ENCODE assay signal across 8 mouse cellular contexts in the genomic region with DNA sequence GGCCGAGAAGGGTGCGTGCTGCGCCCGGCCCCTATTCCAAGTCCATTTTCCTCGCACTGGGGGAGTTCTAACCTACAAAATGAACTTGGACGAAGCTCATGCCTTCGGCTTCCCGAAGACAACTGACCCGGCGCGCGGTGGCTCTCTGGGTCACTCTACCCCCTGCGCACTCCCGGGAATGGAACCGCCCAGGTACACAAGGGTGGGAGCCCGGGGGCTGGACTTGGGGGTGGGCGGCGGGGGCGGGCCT. TPM values are rescaled to one million over a fixed set of nuclear protein-coding genes. Genes with fewer than 3 reads are reported as not detected.
DNase-seq lines count a peak whose midpoint lies in the region; ATAC-seq and TF ChIP-seq lines count a peak whose summit lies in the region.

A gene (minus strand): TSS at position 214 of the 250 bp plus-strand sequence.

- peaks cover 22% of the 10 kb centered on the region for H3K27me3 ChIP-seq in heart, embryonic 10.5 days (ENCODE audit: insufficient read depth, poor library complexity, severe bottlenecking)
- H3K27me3 ChIP-seq in CH12.LX (replicated peaks) = no peaks in the 10 kb centered on the region
- H3K27me3 ChIP-seq in embryonic facial prominence, embryonic 14.5 days (replicated peaks; ENCODE audit: control insufficient read depth, insufficient read depth, low read length) = peaks cover 30% of the 10 kb centered on the region
- peaks cover 24% of the 10 kb centered on the region for H3K27me3 ChIP-seq in limb, embryonic 12.5 days
- peaks cover 17% of the 10 kb centered on the region for H3K27me3 ChIP-seq in neural tube, embryonic 12.5 days (replicated peaks)

- ATAC-seq in embryonic facial prominence, embryonic 14.5 days (ENCODE audit: low read depth) = peak; percentile 80; the same call in 1 of the 2 replicates
- peak; percentile 32; the same call in 1 of the 2 replicates for ATAC-seq in limb, embryonic 12.5 days (ENCODE audit: insufficient number of reproducible peaks, insufficient read depth, low FRiP score, low TSS enrichment, low read depth)
- peak; percentile 14; the same call in 1 of the 2 replicates for ATAC-seq in neural tube, embryonic 12.5 days (ENCODE audit: low FRiP score, low read depth)

- H3K36me3 ChIP-seq in heart, embryonic 10.5 days = peaks cover 3% of the 10 kb centered on the region; the same call in 1 of the 2 replicates
- no peaks in the 10 kb centered on the region for H3K36me3 ChIP-seq in CH12.LX (replicated peaks in 1 of 2; ENCODE audit: control insufficient read depth in 1 of 2, insufficient read depth in 1 of 2, low read length in 1 of 2)
- no peaks in the 10 kb centered on the region for H3K36me3 ChIP-seq in embryonic facial prominence, embryonic 14.5 days (ENCODE audit: control insufficient read depth, insufficient read depth, low read length)
- peaks cover 6% of the 10 kb centered on the region; the same call in 1 of the 2 replicates for H3K36me3 ChIP-seq in limb, embryonic 12.5 days
- H3K36me3 ChIP-seq in neural tube, embryonic 12.5 days = no peaks in the 10 kb centered on the region

- H3K79me2 ChIP-seq in CH12.LX (replicated peaks; ENCODE audit: control insufficient read depth, extremely low read depth, insufficient read depth, poor library complexity, severe bottlenecking) = no peaks in the 10 kb centered on the region

- no peak for TF ChIP-seq POLR2A in CH12.LX (IDR thresholded peaks at IDR 0.05; ENCODE audit: low read depth, low read length)

- no peaks in the 10 kb centered on the region for H3K9me3 ChIP-seq in heart, embryonic 10.5 days
- H3K9me3 ChIP-seq in CH12.LX (replicated peaks; ENCODE audit: low read length) = peaks cover 7% of the 10 kb centered on the region
- H3K9me3 ChIP-seq in embryonic facial prominence, embryonic 14.5 days (ENCODE audit: control insufficient read depth, low read length) = no peaks in the 10 kb centered on the region
- no peaks in the 10 kb centered on the region for H3K9me3 ChIP-seq in limb, embryonic 12.5 days
- H3K9me3 ChIP-seq in neural tube, embryonic 12.5 days = no peaks in the 10 kb centered on the region

- TF ChIP-seq EP300 in CH12.LX (IDR thresholded peaks at IDR 0.05; ENCODE audit: low read length) = no peak

- peak within 1 kb of the TSS; percentile 65 for H3K4me3 ChIP-seq in heart, embryonic 10.5 days
- H3K4me3 ChIP-seq in CH12.LX (replicated peaks in 1 of 3; ENCODE audit: low read depth in 2 of 3, low read length in 2 of 3, poor library complexity in 1 of 3) = peak within 1 kb of the TSS in 1 of 3 experiments; percentile 21
- peak within 1 kb of the TSS; percentile 44 for H3K4me3 ChIP-seq in embryonic facial prominence, embryonic 14.5 days (ENCODE audit: low read depth, low read length)
- H3K4me3 ChIP-seq in limb, embryonic 12.5 days (replicated peaks) = peak within 1 kb of the TSS; percentile 51
- peak within 1 kb of the TSS; percentile 33 for H3K4me3 ChIP-seq in neural tube, embryonic 12.5 days

- no peak within 1 kb of the TSS for H3K9ac ChIP-seq in CH12.LX (ENCODE audit: insufficient read depth, low read depth)
- peak within 1 kb of the TSS; percentile 58 for H3K9ac ChIP-seq in embryonic facial prominence, embryonic 14.5 days (ENCODE audit: low read depth, low read length)
- H3K9ac ChIP-seq in limb, embryonic 12.5 days (replicated peaks) = peak within 1 kb of the TSS; percentile 60
- peak within 1 kb of the TSS; percentile 42 for H3K9ac ChIP-seq in neural tube, embryonic 12.5 days

- peak within 1 kb of the TSS; percentile 68 for H3K4me2 ChIP-seq in CH12.LX (ENCODE audit: insufficient read depth, low read depth, poor library complexity, severe bottlenecking)
- H3K4me2 ChIP-seq in embryonic facial prominence, embryonic 14.5 days (ENCODE audit: low read depth, low read length) = peak within 1 kb of the TSS; percentile 56
- H3K4me2 ChIP-seq in limb, embryonic 12.5 days = peak within 1 kb of the TSS; percentile 67
- peak within 1 kb of the TSS; percentile 65 for H3K4me2 ChIP-seq in neural tube, embryonic 12.5 days (replicated peaks)

- peaks cover 12% of the 10 kb centered on the region for H3K4me1 ChIP-seq in heart, embryonic 10.5 days
- H3K4me1 ChIP-seq in CH12.LX (ENCODE audit: control insufficient read depth in 1 of 2, insufficient read depth in 2 of 2) = peaks cover 0 to 4% of the 10 kb centered on the region in 2 experiments; a peak in 1 of 4 replicates
- 0 out of 2 replicates have a peak, but pooled peaks cover 7% of the 10 kb centered on the region for H3K4me1 ChIP-seq in embryonic facial prominence, embryonic 14.5 days (ENCODE audit: control insufficient read depth, insufficient read depth, low read length)
- H3K4me1 ChIP-seq in limb, embryonic 12.5 days (replicated peaks) = peaks cover 6% of the 10 kb centered on the region; the same call in 1 of the 2 replicates
- peaks cover 10% of the 10 kb centered on the region for H3K4me1 ChIP-seq in neural tube, embryonic 12.5 days

- intact Hi-C loops in left cerebral cortex, postnatal 36 days (cut with DNase I) = no loop called here

- dilution Hi-C loops in CH12.LX (cut with MboI; ENCODE audit: extremely low pct_ligation_motif_present, extremely low pct_unique_long_range_greater_than_20kb, low sequenced_read_pairs) = no loop called here

- in situ Hi-C loops in CH12.LX (cut with MboI; ENCODE audit: low pct_ligation_motif_present, low pct_unique_long_range_greater_than_20kb, low sequenced_read_pairs) = no loop called here

- under 1% methylated on average over 19 of the region's 19 CpGs for WGBS in heart, embryonic 10.5 days
- 0% methylated on average over 13 of the region's 19 CpGs for WGBS in embryonic facial prominence, embryonic 14.5 days
- under 1% methylated on average over 19 of the region's 19 CpGs for WGBS in limb, embryonic 12.5 days
- 0% methylated on average over 19 of the region's 19 CpGs for WGBS in neural tube, embryonic 12.5 days

- no peak for DNase-seq in heart, embryonic 10.5 days (ENCODE audit: low spot score)
- DNase-seq in heart, adult 11 months = no peak
- no peak for DNase-seq in CH12.LX (ENCODE audit: extremely low read depth)
- DNase-seq in embryonic facial prominence, embryonic 14.5 days (ENCODE audit: low spot score) = no peak
- no peak for DNase-seq in left cerebral cortex, postnatal 36 days (ENCODE audit: low spot score in 2 of 2)
- no peak for DNase-seq in cerebellum, postnatal 25 days

- TF ChIP-seq RAD21 in CH12.LX (IDR thresholded peaks at IDR 0.05; ENCODE audit: low read depth, low read length) = no peak

- peak within 1 kb of the TSS; percentile 81 for H3K27ac ChIP-seq in heart, embryonic 10.5 days
- no peak within 1 kb of the TSS for H3K27ac ChIP-seq in CH12.LX (ENCODE audit: insufficient read depth, low read depth)
- peak within 1 kb of the TSS; percentile 25; the same call in 1 of the 2 replicates for H3K27ac ChIP-seq in embryonic facial prominence, embryonic 14.5 days (replicated peaks; ENCODE audit: low read depth, low read length)
- no peak within 1 kb of the TSS for H3K27ac ChIP-seq in limb, embryonic 12.5 days
- no peak within 1 kb of the TSS for H3K27ac ChIP-seq in neural tube, embryonic 12.5 days

- no peak for TF ChIP-seq CTCF in CH12.LX (conservative IDR thresholded peaks at IDR 0.05 in 1 of 2, IDR thresholded peaks at IDR 0.05 in 1 of 2; ENCODE audit: low read depth in 2 of 2, low read length in 2 of 2)

TF ChIP-seq in CH12.LX, 34 proteins besides CTCF, POLR2A, EP300 and RAD21:
- TF ChIP-seq ZKSCAN1 (IDR thresholded peaks at IDR 0.05; ENCODE audit: borderline replicate concordance, low read depth, low read length) (no peak), BHLHE40 (IDR thresholded peaks at IDR 0.05; ENCODE audit: low read depth, low read length) (no peak), MXI1 (IDR thresholded peaks at IDR 0.05; ENCODE audit: low read depth, low read length) (no peak), NELFE (IDR thresholded peaks at IDR 0.05; ENCODE audit: low read depth, low read length) (no peak), USF1 (IDR thresholded peaks at IDR 0.05; ENCODE audit: low read depth, low read length) (no peak), ZNF384 (IDR thresholded peaks at IDR 0.05; ENCODE audit: low read depth, low read length) (no peak), MYC (IDR thresholded peaks at IDR 0.05; ENCODE audit: low read depth, low read length) (no peak)

RNA-seq across cellular contexts. Expression of the gene that starts here (rescaled TPM):
- 16.6 and 40.3 TPM in 2 replicates for polyA plus RNA-seq in heart, embryonic 10.5 days (2016; fragmentation: Nextera tagmentation; extraction: Ambion mirVana)
- 0.08 and 0.13 TPM in 2 replicates for total RNA-seq in CH12.LX (2012; rRNA removed)
- 0.12 TPM in 1 of 2 replicates, not detected in the other for total RNA-seq in CH12.LX (2014; rRNA removed)
- not detected in 2 replicates for polyA plus RNA-seq in CH12.LX (2012; ENCODE audit: insufficient read length, low read depth)
- 22.7 and 26.0 TPM in 2 replicates for polyA plus RNA-seq in embryonic facial prominence, embryonic 14.5 days (2014; fragmentation: Nextera tagmentation; extraction: Ambion mirVana)
- 32.6 and 33.2 TPM in 2 replicates for polyA plus RNA-seq in limb, embryonic 12.5 days (2016; fragmentation: Nextera tagmentation; extraction: Ambion mirVana)
- 15.4 and 17.0 TPM in 2 replicates for polyA plus RNA-seq in neural tube, embryonic 12.5 days (2016; fragmentation: Nextera tagmentation; extraction: Ambion mirVana)
- total RNA-seq in left cerebral cortex, postnatal 36 days (2021) = 1 to 10 TPM; 7.0 to 9.8 TPM

Comparison
In these comparisons a context has a peak if more than half of its experiments do, and no peak if none do; other contexts are left out.
1. RNA of the gene that starts here (total RNA-seq): 7.0 to 9.8 TPM in left cerebral cortex, postnatal 36 days; 0.08 to 0.13 TPM in CH12.LX; every median in the first group is over 4 times any median in the second.
2. RNA of the gene that starts here (polyA plus RNA-seq): 16.6 to 40.3 TPM in heart, embryonic 10.5 days, 32.6 to 33.2 TPM in limb, embryonic 12.5 days, 22.7 to 26.0 TPM in embryonic facial prominence, embryonic 14.5 days and 15.4 to 17.0 TPM in neural tube, embryonic 12.5 days; not detected in CH12.LX; every median in the first group is over 10 times any median in the second.
3. H3K27ac ChIP-seq: peak in heart, embryonic 10.5 days (single experiment) and embryonic facial prominence, embryonic 14.5 days (single experiment); none in CH12.LX (single experiment), limb, embryonic 12.5 days (single experiment) and neural tube, embryonic 12.5 days (single experiment).
4. ATAC-seq: peak in every context shown above with its lines; median percentile 80 in embryonic facial prominence, embryonic 14.5 days; 32 in limb, embryonic 12.5 days; 14 in neural tube, embryonic 12.5 days.
5. Peak in every context shown above with its lines, with median percentiles within 50 percentile points of each other: H3K4me2 ChIP-seq.